Mouse (Mus musculus) G1E (cell line): ENCODE measurements around the gene Cstb.

Experiments
- CTCF ChIP-seq: IDR thresholded peaks from 2 replicates; pipeline ENCODE4 v1.5.1; 2012; ENCODE audit warnings: low read depth, low read length, inconsistent platforms, mixed read lengths
- GATA1 ChIP-seq: IDR thresholded peaks from 2 replicates; pipeline ENCODE4 v1.6.1; 2012; ENCODE audit warnings: borderline replicate concordance, low read length, inconsistent platforms, mixed read lengths
- GATA2 ChIP-seq: IDR thresholded peaks from 2 replicates; pipeline ENCODE4 v1.6.1; 2012; ENCODE audit warnings: low read depth, low read length, inconsistent platforms, borderline replicate concordance
- TAL1 ChIP-seq: conservative IDR thresholded peaks from 2 replicates; pipeline ENCODE4 v1.6.1; 2012; ENCODE audit warnings: low read depth, low read length, inconsistent platforms, mixed read lengths

DNA sequence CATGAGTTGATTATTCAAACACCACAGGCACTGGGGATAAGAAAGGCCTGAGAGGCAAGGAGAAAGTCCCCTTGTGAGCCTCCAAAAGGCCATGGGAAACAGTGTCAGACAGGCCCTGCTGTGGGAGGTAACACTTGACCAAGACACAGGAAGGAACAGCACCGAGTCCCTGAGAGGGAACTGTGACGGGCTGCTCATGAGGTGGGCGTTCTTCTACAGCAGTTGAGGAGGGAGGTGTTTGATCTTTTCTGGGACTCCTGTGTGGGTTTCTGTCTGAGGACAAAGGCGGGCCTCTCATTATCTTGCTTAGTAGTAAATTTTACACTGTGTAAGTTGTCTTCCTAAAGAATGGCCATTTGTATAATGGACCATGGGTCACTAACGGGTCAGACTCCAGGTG is 39.9 kb upstream of the Cstb start:
- no peak for TF ChIP-seq GATA1
- TF ChIP-seq CTCF: no peak
- no peak for TF ChIP-seq TAL1
- TF ChIP-seq GATA2: no peak
